Mouse (Mus musculus) olfactory bulb, adult 2 months (tissue): ENCODE results near the gene Lrrc1. TPM values are rescaled to one million over a fixed set of nuclear protein-coding genes. Genes with fewer than 3 reads are reported as not detected.

Experiments
- H3K27ac ChIP-seq: fragments of 200-500 bp; 2 replicates; pipeline ENCODE4 v1.5.1; 2012; ENCODE audit warnings: low read depth, low read length; ENCODE audit not compliant: insufficient read depth
- H3K4me1 ChIP-seq: fragments of 200-500 bp; 2 replicates; pipeline ENCODE4 v1.6.1; 2012; ENCODE audit warnings: low read length; ENCODE audit not compliant: control insufficient read depth, insufficient read depth
- H3K4me3 ChIP-seq: fragments of 200-500 bp; 2 replicates; pipeline ENCODE4 v1.5.1; 2012; ENCODE audit warnings: mild to moderate bottlenecking, low read depth, low read length, moderate library complexity; ENCODE audit not compliant: insufficient read depth
- CTCF ChIP-seq: fragments of 200-500 bp; IDR thresholded peaks from 2 replicates; pipeline ENCODE4 v1.5.1; 2012; ENCODE audit warnings: low read depth, mild to moderate bottlenecking, low read length, moderate library complexity; ENCODE audit not compliant: insufficient read depth
- POLR2A ChIP-seq: fragments of 200-500 bp; IDR thresholded peaks from 2 replicates; pipeline ENCODE4 v1.6.1; 2012; ENCODE audit warnings: mild to moderate bottlenecking, low read depth, low read length, moderate library complexity; ENCODE audit not compliant: insufficient read depth
- WGBS: fragments of 180-500 bp; shearing (Covaris S2); methylation state at CpG from one replicate; pipeline ENCODE4 v1.1.7; 2018; 5-methylcytosine and 5-hydroxymethylcytosine counted together
- polyA plus RNA-seq: library from polyadenylated mRNA; stranded (reverse); fragments of >200 nt; gene quantifications from 2 replicates; pipeline ENCODE4 v1.2.4, GENCODE M21; 2012; ENCODE audit warnings: low replicate concordance; ENCODE audit not compliant: missing spikeins, insufficient read depth, insufficient read length

The Lrrc1 gene
- polyA plus RNA-seq, 1 experiment = not detected

DNA sequence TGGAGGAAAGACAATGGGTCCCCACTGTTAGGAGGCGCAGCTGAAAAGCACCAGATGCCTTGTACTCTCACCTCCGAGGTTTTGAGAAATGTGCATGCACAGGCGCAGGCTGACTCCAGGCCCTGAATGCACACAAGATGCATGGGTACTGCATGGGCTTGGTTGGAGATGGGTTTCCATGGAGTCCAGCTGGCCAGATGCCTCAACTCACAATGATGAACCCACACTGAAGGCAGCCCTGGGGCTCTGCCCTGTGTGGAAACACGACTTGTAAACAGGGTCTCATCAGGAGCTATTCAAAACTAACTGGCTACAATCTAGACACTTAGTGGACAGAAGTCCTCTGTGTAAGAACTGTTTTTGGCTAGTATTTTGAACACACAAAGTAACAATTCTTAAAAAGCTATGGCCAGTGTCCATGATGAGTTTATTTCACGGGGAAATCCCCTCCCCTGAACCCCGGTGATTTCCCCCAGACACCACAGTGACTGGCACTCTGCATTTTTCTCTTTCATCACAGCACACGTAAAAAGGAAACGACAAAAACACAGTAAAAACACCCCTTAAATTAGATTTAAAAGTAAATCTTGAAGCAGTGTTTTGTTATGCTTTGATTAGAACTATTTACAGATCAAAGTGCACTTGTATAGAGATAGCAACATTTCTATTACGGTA lies 114.1 kb downstream of the Lrrc1 start:
- WGBS = 80% methylated on average over 9 of the region's 9 CpGs
- peaks cover 9% of the 10 kb centered on the region; the same call in 1 of the 2 replicates for H3K4me1 ChIP-seq
- H3K27ac ChIP-seq = no peak overlapping the region
- TF ChIP-seq CTCF (no peak), POLR2A (no peak)
- no peak overlapping the region for H3K4me3 ChIP-seq

DNA sequence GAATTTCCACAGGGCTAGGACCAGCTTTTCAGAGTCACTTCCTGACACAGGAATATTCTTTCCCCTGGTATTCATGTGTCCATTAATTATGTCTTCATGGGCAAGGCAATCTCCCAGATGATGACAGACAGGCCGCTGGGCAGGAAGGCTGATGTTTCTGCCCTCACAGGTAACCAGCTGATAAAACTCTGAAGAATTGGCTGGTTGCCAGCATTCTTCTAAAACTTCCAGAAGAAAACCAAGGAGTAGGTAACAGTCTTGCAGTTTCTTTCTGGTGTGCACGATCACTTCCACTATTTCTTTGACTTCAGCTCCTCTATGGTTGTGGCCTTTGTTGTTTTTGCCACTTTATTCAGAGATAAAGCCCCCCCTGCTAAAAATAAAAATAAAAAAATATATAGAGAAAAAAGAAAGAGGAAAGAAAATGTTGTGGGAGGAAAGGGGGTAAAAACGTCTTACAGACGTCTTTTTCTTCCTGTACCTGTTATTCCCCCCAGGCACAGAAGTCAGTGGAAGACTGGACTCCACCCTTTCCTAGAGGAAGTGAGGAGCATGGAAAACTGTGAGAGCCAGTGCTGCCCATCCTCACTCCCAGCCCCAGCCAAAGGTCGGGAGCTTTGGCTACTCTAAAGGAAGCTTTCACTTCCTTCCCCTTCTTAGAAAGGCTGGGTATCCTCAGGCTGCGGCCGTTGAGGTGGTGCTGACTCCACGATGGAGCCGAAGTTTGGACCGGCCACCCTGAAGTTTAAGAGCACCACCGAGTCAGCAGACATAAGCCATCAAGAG lies 115.2 kb downstream of the Lrrc1 start:
- WGBS = 88% methylated on average over 11 of the region's 11 CpGs

DNA sequence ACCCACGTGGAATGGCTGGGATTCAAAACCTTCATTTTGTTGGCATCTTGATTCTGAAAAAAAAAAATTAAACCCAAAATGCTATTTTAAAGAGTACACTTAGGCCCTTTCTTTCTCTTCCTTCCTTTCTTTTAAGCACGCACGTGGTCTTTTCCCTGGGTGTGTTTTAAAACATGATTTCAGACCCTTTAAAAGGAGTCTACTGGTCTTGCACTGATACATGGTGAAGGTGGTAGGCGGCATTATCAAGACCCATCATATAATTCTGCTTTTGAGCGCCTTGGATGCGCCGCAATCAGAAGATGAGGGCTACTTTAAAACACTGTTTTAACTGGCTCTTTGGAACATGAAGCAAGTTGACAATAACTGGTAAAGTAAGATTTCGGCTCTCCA lies 115.9 kb downstream of the Lrrc1 start:
- 92% methylated on average over 8 of the region's 8 CpGs for WGBS
- Histone ChIP-seq H3K4me1 (peaks cover 9% of the 10 kb centered on the region; the same call in 1 of the 2 replicates), H3K27ac (no peak overlapping the region), H3K4me3 (no peak overlapping the region)
- TF ChIP-seq CTCF (no peak), POLR2A (no peak)

More for the DNA sequence above, 115.2 kb downstream of the Lrrc1 start:
- no peak overlapping the region for H3K27ac ChIP-seq
- peaks cover 9% of the 10 kb centered on the region; the same call in 1 of the 2 replicates for H3K4me1 ChIP-seq
- TF ChIP-seq POLR2A (no peak), CTCF (no peak)
- no peak overlapping the region for H3K4me3 ChIP-seq

DNA sequence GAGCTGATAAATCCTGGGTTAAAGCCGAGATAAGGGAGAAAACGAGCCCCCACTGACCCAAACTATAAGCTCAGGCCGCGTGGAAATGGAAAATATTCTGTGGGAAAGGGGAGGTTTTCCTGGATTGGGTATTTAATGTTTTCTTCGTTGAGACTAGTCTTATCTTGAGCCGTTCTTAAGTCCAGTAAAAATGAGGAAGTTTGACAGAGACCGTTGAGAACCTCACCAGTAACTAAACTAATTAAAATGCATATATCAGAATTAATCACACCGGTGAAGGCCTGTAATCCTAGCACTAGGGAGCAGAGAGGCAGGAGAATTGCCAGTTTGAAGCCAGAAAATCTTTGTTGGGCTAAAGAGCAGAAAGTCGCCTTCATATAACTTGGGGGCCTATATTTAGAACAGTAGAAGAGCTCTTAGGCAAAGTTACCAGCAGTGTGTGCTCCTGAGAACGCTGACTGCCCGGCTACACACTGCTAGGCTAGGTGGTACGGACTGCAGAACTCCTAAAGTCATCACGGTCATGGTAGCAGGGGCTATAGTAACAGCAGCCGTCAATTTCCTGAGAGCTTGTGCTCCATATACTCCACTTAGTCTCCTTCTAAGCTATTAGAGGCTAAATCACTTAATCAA lies 116.4 kb downstream of the Lrrc1 start:
- Histone ChIP-seq H3K27ac (no peak overlapping the region), H3K4me1 (peaks cover 9% of the 10 kb centered on the region; the same call in 1 of the 2 replicates), H3K4me3 (no peak overlapping the region)
- WGBS = 66% methylated on average over 14 of the region's 14 CpGs
- no peak for TF ChIP-seq POLR2A
- TF ChIP-seq CTCF = no peak

DNA sequence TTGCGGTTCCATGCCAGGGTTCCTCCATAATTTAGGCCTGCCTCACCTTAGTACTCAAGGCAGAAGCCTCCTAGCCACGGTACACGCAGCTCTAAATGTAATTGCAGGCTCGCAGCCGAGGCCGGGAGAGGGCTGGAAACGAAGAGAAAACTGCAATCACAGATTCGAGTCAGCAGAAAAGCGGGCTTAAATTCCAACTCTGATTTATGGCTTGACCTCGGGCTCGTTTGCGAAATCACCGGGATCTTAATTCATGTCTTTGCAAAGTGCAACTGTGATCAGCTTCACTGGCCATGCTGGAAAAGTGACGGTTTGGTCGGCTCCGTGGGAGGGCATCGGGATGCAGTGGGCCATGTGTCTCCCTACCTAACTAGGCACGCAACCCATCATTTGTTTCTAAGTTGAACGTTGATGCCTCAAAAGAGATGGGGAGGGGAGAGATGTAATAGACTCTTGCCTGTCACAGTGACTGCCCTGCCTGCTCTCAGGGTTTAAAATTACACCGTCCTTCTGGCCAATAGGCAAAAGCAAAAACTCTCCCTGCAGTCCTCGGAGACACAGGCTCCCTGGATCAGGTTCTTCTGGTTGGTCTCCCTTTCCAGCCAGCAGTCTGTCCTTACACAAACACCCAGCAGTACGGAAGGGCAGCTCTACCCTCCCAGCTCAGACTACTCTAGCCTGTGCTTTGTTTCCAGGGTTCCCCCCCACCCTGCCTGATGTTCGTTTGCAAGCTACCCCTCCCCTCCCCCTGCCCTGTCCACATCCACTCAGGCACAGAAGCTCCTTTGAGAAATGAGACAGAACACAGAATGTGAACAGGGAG lies 117.2 kb downstream of the Lrrc1 start:
- Histone ChIP-seq H3K4me3 (no peak overlapping the region), H3K27ac (no peak overlapping the region), H3K4me1 (peaks cover 9% of the 10 kb centered on the region; the same call in 1 of the 2 replicates)
- WGBS = 39% methylated on average over 23 of the region's 23 CpGs
- TF ChIP-seq POLR2A = no peak
- TF ChIP-seq CTCF = no peak

DNA sequence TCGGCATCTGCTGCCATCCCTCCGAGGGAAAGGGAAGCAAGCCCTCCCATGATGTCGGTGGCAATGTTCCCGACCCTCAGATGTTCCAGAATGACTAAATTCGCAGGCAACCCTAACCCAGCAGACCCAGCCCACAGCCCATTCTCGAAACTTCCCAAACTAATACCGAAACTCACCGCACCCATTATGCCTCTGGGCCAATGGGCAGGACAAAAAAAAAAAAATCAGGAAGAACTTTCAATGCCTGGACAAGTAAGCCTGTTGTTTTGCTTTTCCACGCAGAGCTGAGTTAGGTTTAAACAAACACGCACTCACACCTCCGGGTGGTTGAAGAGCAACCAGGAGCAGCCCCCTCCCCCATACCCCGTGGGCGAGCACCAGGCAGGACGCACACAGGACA lies 118.6 kb downstream of the Lrrc1 start:
- no peak for TF ChIP-seq POLR2A
- TF ChIP-seq CTCF = no peak
- Histone ChIP-seq H3K27ac (no peak overlapping the region), H3K4me3 (no peak overlapping the region), H3K4me1 (peaks cover 9% of the 10 kb centered on the region; the same call in 1 of the 2 replicates)
- WGBS = 72% methylated on average over 14 of the region's 14 CpGs

DNA sequence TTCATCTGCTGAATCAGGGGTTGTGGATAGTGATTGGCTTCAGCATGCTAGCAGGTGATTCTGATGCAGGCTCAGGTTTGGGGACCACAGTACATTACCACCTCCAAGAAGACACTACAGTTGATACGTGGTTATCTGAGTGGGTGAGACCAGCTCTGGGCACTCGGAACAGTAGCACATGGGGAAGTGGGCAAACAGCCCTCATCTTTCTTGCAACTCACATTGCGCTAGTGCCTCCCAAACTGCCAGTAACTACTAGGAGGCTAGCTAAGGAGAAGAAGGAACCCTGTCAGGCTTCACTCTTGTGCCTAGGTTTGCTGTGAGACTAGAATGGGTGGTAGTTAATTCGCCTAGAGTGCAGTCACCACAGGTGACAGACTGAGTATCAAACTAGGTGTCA lies 119.1 kb downstream of the Lrrc1 start:
- TF ChIP-seq POLR2A (no peak), CTCF (no peak)
- Histone ChIP-seq H3K27ac (no peak overlapping the region), H3K4me3 (no peak overlapping the region), H3K4me1 (peaks cover 9% of the 10 kb centered on the region; the same call in 1 of the 2 replicates)
- WGBS = 87% methylated on average over 4 of the region's 4 CpGs

DNA sequence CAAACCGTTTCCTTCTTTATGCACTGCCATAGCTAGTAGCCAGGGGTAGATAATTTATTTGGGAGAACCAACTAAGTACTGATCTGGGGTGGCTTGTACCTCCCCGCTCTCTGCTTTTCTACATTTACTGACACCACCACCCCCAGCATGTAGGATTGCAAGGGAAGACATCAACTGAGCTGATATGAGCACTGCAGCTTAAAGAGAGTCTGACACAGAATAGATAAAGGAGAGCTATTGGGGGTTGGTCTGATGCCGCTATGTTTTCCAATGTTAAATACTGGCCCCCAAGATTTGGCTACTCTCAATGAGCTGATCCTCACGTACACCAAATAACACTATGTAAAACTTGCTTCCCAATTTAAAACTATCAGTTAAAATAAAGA lies 124.5 kb downstream of the Lrrc1 start:
- no peak for TF ChIP-seq CTCF
- TF ChIP-seq POLR2A = no peak
- Histone ChIP-seq H3K27ac (no peak overlapping the region), H3K4me1 (no peaks in the 10 kb centered on the region), H3K4me3 (no peak overlapping the region)
- WGBS = 95% methylated on average over 4 of the region's 4 CpGs
